ENCODE assay signal across 8 mouse cellular contexts in the genomic region with DNA sequence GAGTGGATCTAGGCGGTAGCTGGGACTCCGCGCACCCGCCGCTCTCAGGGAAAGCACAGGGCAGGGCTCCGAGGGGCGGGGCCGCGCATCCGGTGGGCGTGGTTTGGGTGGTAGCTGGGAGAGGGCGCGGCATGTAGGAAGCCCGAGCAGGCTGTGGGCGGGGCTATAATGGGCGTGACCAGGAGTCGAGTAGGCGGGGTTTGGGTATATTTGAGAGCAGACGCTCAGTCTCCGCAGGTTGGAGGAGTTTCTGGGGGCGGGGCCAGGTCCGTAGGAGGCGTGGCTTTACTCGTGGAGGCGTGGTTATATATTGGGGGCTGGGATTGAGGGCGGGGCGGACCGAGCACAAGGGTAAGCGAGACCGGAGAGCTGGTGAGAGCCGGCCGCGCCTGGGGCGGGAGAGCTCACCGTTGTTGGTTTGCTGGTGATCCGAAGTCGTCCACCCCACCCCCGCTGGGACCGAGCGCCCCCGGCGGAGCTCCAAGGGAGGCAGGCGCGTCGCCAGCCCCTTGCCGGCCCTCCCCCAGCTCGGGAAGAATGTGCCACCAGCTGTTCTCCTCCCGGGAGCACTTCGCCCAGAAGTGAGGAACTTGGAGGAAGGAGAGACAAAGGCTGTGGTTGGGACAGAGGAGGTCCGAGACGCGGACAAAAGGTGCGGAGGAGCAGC. TPM values are rescaled to one million over a fixed set of nuclear protein-coding genes. Genes with fewer than 3 reads are reported as not detected.
DNase-seq lines count a peak whose midpoint lies in the region; ATAC-seq and TF ChIP-seq lines count a peak whose summit lies in the region.

A gene (plus strand): TSS at position 326 of the 667 bp plus-strand sequence.

- H3K4me2 ChIP-seq in forebrain, embryonic 14.5 days (ENCODE audit: low read length), result peak within 1 kb of the TSS; percentile 97
- H3K4me2 ChIP-seq in liver, embryonic 15.5 days, result peak within 1 kb of the TSS; percentile 83
- peak within 1 kb of the TSS; percentile 96 for H3K4me2 ChIP-seq in neural tube, embryonic 11.5 days (ENCODE audit: low read depth)
- peak within 1 kb of the TSS; percentile 65 for H3K4me2 ChIP-seq in stomach, embryonic 16.5 days (ENCODE audit: low read depth, low read length)

- H3K27ac ChIP-seq in forebrain, embryonic 14.5 days (ENCODE audit: low read depth, low read length), result no peak within 1 kb of the TSS
- peak within 1 kb of the TSS; percentile 74 for H3K27ac ChIP-seq in liver, embryonic 15.5 days (replicated peaks)
- H3K27ac ChIP-seq in neural tube, embryonic 11.5 days (ENCODE audit: low read depth, low read length), result peak within 1 kb of the TSS; percentile 67
- H3K27ac ChIP-seq in stomach, embryonic 16.5 days (ENCODE audit: low read length), result peak within 1 kb of the TSS; percentile 90

- H3K36me3 ChIP-seq in E14TG2a.4 (ENCODE audit: insufficient read depth, low read length), result 0 out of 2 replicates have a peak, but pooled peaks cover 3% of the 10 kb centered on the region
- H3K36me3 ChIP-seq in forebrain, embryonic 14.5 days (ENCODE audit: control insufficient read depth, insufficient read depth, low read length), result no peaks in the 10 kb centered on the region
- no peaks in the 10 kb centered on the region for H3K36me3 ChIP-seq in liver, embryonic 15.5 days (replicated peaks)
- H3K36me3 ChIP-seq in neural tube, embryonic 11.5 days (ENCODE audit: control insufficient read depth, insufficient read depth, low read length), result no peaks in the 10 kb centered on the region
- H3K36me3 ChIP-seq in stomach, embryonic 16.5 days (ENCODE audit: control insufficient read depth, insufficient read depth, low read length), result no peaks in the 10 kb centered on the region

- H3K27me3 ChIP-seq in E14TG2a.4 (ENCODE audit: insufficient read depth, low read length), result peaks cover 7% of the 10 kb centered on the region
- H3K27me3 ChIP-seq in forebrain, embryonic 14.5 days (replicated peaks; ENCODE audit: control insufficient read depth, insufficient read depth, low read length), result peaks cover 25% of the 10 kb centered on the region
- peaks cover 40% of the 10 kb centered on the region for H3K27me3 ChIP-seq in liver, embryonic 15.5 days
- no peaks in the 10 kb centered on the region for H3K27me3 ChIP-seq in neural tube, embryonic 11.5 days (ENCODE audit: control insufficient read depth, insufficient read depth, low read length)
- H3K27me3 ChIP-seq in stomach, embryonic 16.5 days (ENCODE audit: control insufficient read depth, insufficient read depth, low read length), result no peaks in the 10 kb centered on the region

- intact Hi-C loops in heart, postnatal 10 days (cut with DNase I), result loop anchor here (2.0 to 5.0 kb wide), 3 partner anchors 14 to 95 kb away; no protein-coding TSS in a partner anchor

- H3K9ac ChIP-seq in forebrain, embryonic 14.5 days (ENCODE audit: low read length), result peak within 1 kb of the TSS; percentile 69
- H3K9ac ChIP-seq in liver, embryonic 15.5 days, result peak within 1 kb of the TSS; percentile 58
- H3K9ac ChIP-seq in neural tube, embryonic 11.5 days (ENCODE audit: low read length), result peak within 1 kb of the TSS; percentile 84
- peak within 1 kb of the TSS; percentile 90 for H3K9ac ChIP-seq in stomach, embryonic 16.5 days (ENCODE audit: low read length)

- H3K4me1 ChIP-seq in E14TG2a.4 (replicated peaks; ENCODE audit: low read depth, low read length), result peaks cover 51% of the 10 kb centered on the region
- no peaks in the 10 kb centered on the region; the same call in 1 of the 2 replicates for H3K4me1 ChIP-seq in forebrain, embryonic 14.5 days (ENCODE audit: control insufficient read depth, insufficient read depth, low read length)
- peaks cover 34% of the 10 kb centered on the region for H3K4me1 ChIP-seq in liver, embryonic 15.5 days (replicated peaks)
- H3K4me1 ChIP-seq in neural tube, embryonic 11.5 days (ENCODE audit: control insufficient read depth, insufficient read depth, low read length), result peaks cover 5% of the 10 kb centered on the region; the same call in 1 of the 2 replicates
- H3K4me1 ChIP-seq in stomach, embryonic 16.5 days (ENCODE audit: control insufficient read depth, insufficient read depth, low read length), result peaks cover 24% of the 10 kb centered on the region

- H3K9me3 ChIP-seq in E14TG2a.4 (ENCODE audit: low read length), result no peaks in the 10 kb centered on the region
- H3K9me3 ChIP-seq in forebrain, embryonic 14.5 days (replicated peaks; ENCODE audit: control insufficient read depth, low read length), result no peaks in the 10 kb centered on the region
- H3K9me3 ChIP-seq in liver, embryonic 15.5 days (replicated peaks), result no peaks in the 10 kb centered on the region
- H3K9me3 ChIP-seq in neural tube, embryonic 11.5 days (ENCODE audit: control insufficient read depth, low read length), result no peaks in the 10 kb centered on the region
- H3K9me3 ChIP-seq in stomach, embryonic 16.5 days (replicated peaks; ENCODE audit: control insufficient read depth, low read length), result no peaks in the 10 kb centered on the region

- DNase-seq in cerebellum, adult 11-12 months, result peak; percentile 91
- peak; percentile 97 for DNase-seq in forebrain, embryonic 14.5 days (ENCODE audit: low spot score)
- DNase-seq in heart, postnatal 10 days, result peak; percentile 100
- DNase-seq in kidney, postnatal 4 days, result peak; percentile 100
- DNase-seq in neural tube, embryonic 11.5 days (ENCODE audit: low spot score), result peak; percentile 100

- TF ChIP-seq CTCF in E14TG2a.4 (conservative IDR thresholded peaks at IDR 0.05; ENCODE audit: low read length), result no peak

- WGBS in forebrain, embryonic 14.5 days, result under 1% methylated on average over 53 of the region's 53 CpGs
- under 1% methylated on average over 53 of the region's 53 CpGs for WGBS in liver, embryonic 15.5 days (ENCODE audit: insufficient replicate concordance)
- under 1% methylated on average over 50 of the region's 53 CpGs for WGBS in neural tube, embryonic 11.5 days
- under 1% methylated on average over 53 of the region's 53 CpGs for WGBS in stomach, embryonic 16.5 days

- peak; percentile 95 for ATAC-seq in forebrain, embryonic 14.5 days
- peak; percentile 85 for ATAC-seq in liver, embryonic 15.5 days (ENCODE audit: insufficient read depth)
- peak; percentile 96 for ATAC-seq in neural tube, embryonic 11.5 days (ENCODE audit: insufficient read depth, low FRiP score, low TSS enrichment)
- peak; percentile 94 for ATAC-seq in stomach, embryonic 16.5 days (ENCODE audit: insufficient read depth, low FRiP score)

- H3K4me3 ChIP-seq in E14TG2a.4 (replicated peaks; ENCODE audit: low read length), result peak within 1 kb of the TSS; percentile 98
- H3K4me3 ChIP-seq in forebrain, embryonic 14.5 days (ENCODE audit: low read depth, low read length), result peak within 1 kb of the TSS; percentile 63
- peak within 1 kb of the TSS; percentile 66 for H3K4me3 ChIP-seq in liver, embryonic 15.5 days (replicated peaks)
- peak within 1 kb of the TSS; percentile 69 for H3K4me3 ChIP-seq in neural tube, embryonic 11.5 days (ENCODE audit: low read depth, low read length)
- peak within 1 kb of the TSS; percentile 90 for H3K4me3 ChIP-seq in stomach, embryonic 16.5 days (replicated peaks; ENCODE audit: low read length)

RNA-seq across cellular contexts. Expression of the gene that starts here (rescaled TPM):
- polyA plus RNA-seq in forebrain, embryonic 14.5 days (2014; fragmentation: Nextera tagmentation; extraction: Ambion mirVana), result 36.2 and 41.6 TPM in 2 replicates
- 10 to 100 TPM; 52.7 to 61.1 TPM for total RNA-seq in heart, postnatal 10 days (2021)
- polyA plus RNA-seq in liver, embryonic 15.5 days (2015; fragmentation: Nextera tagmentation; extraction: Ambion mirVana), result 3.9 TPM in 2 replicates
- 40.5 and 41.4 TPM in 2 replicates for polyA plus RNA-seq in neural tube, embryonic 11.5 days (2014; fragmentation: Nextera tagmentation; extraction: Ambion mirVana)
- 26.1 and 30.4 TPM in 2 replicates for polyA plus RNA-seq in stomach, embryonic 16.5 days (2015; fragmentation: Nextera tagmentation; extraction: Ambion mirVana)
